Mouse (Mus musculus) left cerebral cortex, postnatal 14 days (tissue): ENCODE measurements around the gene Sap30bp. TPM values are rescaled to one million over a fixed set of nuclear protein-coding genes. Genes with fewer than 3 reads are reported as not detected.

Source experiments
- DNase-seq, 2 experiments: peaks; one replicate each; pipeline ENCODE4 v3.0.0; 2021 to 2022; ENCODE audit warnings: low spot score in 2 of 2, mixed read lengths in 1 of 2
- intact Hi-C: fragments of 180-260 bp; cut with DNase I; formaldehyde crosslinking; loops from one replicate; pipeline ENCODE4 v1.15.1; 2025
- total RNA-seq, 2 experiments: library from RNA; stranded (reverse); gene quantifications; 2 replicates each; pipeline ENCODE4 v1.2.3; 2021

The Sap30bp gene
- total RNA-seq, 2 experiments from 2014 or later: 43.2 to 50.7 TPM

DNA sequence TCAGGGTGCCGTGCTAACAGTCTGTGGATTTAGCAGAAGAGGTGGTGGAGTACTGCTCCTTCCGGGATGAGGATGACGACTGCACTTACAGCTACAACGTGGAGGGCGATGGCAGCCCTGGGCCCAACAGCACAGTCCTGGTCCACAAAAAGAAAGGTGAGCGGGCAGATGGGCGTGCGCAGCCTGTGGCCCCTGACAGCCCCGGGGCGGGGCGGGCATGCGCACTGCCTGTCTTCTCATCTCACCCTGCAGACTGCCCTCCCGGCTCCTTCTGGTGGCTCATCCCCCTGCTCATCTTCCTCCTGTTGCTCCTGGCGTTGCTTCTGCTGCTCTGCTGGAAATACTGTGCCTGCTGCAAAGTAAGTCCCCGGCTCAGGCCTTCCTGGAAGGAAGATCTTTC, 56.6 kb downstream of the Sap30bp start:
- intact Hi-C loops: no loop called here
- no peak for DNase-seq

DNA sequence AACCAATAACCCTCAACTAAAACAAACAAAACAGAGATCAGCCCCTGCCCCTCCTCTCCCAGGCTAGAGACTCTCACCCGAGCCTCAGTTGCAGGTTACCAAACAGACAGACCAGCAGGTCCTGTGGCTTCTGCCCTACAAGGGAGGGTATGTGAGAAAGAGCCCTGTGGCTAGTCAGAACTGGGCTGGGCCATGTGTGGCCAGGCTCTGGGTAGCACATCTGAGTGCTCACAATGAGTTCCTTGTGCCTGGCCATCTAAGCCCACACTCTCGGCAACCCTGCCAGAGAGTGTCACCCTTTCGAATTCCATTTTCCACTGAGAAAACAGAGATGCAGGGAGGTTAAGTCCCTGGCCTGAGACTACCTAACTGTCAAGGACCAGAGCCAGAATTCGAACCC, 59.0 kb downstream of the Sap30bp start:
- intact Hi-C loops: no loop called here
- DNase-seq: no peak

DNA sequence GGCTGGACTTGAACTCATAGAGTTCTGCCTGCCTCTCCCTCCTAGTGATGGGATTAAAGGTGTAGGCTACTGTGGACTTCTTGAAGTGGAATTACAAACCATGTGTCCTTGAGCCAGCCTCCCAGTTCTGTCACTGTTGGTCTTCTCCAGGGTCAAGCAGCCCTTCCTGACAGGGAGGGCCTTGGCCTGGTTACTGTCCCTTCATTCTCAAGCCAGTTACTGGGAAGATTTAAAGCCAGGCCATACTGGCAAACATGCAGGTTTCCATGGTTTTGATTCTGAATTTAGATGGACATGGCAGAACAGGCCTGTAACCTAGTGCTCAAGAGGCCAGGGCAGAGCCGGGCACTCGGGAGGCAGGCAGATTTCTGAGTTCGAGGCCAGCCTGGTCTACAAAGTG, 62.2 kb downstream of the Sap30bp start:
- intact Hi-C loops: no loop called here

DNA sequence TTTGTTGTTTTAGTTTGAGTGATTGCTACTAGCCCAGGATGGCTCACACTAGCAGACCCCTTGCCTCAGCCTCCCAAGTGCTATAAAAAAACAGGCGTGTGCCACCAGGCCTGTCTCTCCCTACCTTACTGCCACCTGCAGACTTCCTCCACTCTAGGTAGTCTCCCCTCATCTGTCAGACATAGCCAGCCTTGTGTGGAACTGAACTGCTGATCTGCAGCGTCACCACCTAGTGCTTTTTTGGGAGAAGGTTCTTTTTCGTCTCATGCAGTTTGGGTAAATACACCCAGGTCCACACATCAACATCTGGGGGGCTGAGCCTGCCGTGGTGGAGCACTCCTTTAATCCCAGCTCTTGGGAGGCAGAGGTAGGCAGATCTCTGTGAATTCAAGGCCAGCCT, 64.0 kb downstream of the Sap30bp start:
- no peak for DNase-seq
- intact Hi-C loops: no loop called here

More for the DNA sequence above, 62.2 kb downstream of the Sap30bp start:
- no peak for DNase-seq

DNA sequence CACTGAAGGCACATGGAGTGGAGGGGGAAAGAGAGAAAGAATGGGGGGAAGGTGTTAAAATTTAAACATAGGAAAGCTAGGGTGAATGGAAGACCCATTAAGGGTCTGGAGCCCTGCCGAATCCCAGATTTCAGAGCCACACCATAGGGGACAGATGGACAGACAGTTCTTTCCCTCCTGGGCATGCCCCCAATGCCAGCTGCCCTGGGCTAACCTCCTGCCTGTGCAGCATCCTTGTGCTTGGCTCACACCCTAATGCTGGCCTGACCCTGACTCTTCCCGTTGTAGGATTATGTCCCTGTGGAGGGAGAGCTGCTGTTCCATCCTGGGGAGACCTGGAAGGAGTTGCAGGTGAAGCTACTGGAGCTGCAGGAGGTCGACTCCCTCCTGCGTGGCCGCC, 64.6 kb downstream of the Sap30bp start:
- intact Hi-C loops: no loop called here

DNA sequence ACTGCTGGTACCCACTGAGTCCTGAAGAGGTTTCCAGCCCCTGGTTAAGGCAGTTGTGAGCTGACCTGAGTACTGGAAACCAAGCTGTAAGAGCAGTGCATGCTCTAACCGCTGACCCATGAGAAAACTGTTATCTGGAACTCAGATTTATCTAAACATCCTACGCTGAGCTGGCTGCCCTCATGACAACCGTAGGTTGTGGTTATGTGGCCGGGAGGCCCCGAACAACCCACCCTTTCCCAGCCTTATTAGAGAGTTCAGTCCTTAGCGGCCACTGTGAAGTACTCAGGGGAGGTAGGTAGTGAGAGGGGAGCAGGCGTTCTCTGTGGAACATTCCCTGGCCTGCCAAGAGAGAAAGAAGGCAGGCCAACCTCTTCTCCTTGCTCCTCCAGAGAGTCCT, 65.9 kb downstream of the Sap30bp start:
- intact Hi-C loops: no loop called here
- DNase-seq: no peak

More for the DNA sequence above, 64.6 kb downstream of the Sap30bp start:
- no peak for DNase-seq

DNA sequence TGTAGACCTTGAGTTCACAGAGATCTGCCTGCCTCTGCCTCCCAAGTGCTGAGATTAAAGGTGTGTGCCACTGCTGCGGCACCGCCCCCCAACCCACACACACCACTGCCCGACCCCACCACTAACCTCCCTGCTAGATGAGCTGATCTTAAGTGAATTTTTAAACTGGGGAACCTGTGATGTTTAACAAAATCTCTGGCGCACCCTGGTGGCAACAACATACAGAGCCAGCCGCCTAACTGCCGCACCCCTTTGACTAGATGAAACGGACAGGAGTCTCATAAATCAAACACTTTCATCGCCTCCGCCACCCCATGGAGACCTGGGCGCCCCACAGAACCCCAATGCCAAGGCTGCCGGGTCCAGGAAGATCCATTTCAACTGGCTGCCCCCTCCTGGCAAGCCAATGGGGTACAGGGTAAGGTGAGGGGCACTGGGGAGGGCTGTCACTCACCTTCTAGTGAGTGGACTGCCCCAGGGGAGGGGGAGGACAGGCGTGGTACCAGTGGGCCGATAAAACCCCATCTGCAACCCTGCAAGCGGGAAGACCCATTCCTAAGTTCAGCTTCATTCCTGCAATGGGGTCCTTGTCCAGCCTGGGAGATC, 66.6 kb downstream of the Sap30bp start:
- intact Hi-C loops: loop anchor here (2.0 kb wide), 1 partner anchor 61 kb away; no protein-coding TSS in a partner anchor
- DNase-seq: peak; percentile 81 to 85

DNA sequence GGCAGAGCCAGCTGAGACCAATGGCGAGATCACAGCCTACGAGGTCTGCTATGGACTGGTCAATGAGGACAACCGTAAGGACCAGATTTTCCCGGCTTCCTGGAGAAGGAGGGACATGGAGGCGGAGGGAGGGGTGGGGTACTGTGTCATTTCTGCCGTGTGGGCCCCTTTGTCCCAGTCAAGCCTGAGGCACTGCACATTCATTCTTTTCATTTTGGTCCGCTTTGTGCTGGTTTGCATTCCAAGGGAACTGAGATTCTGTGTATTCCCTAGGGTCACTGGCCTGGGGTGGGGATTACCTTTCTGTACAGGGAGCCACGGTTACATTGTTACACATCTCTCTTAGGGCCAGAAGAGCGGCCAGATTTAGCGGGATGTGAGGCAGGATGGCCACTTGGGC, 67.5 kb downstream of the Sap30bp start:
- intact Hi-C loops: loop anchor here (2.0 kb wide), 1 partner anchor 62 kb away; no protein-coding TSS in a partner anchor
- no peak for DNase-seq

DNA sequence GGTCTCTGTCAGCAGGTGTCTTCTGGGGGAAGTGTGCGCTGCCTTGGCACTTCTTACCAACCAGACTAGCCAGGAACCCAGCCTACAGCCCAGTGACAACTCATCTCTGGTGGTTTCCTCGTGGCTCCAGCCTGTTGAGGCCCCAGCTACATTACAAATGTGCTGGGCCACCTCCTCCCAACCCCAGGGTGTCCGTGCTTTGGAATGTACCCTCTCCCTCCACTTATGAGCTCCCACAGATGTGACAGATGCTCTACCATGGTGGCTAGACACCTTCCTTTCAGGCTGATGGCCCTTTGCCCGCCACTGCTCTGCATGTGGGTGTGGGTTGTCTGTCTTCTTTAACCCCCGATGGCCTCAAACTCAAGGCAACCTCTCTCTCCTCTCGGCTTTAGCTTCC, 68.6 kb downstream of the Sap30bp start:
- intact Hi-C loops: loop anchor here (2.0 kb wide), 1 partner anchor 63 kb away; no protein-coding TSS in a partner anchor
- no peak for DNase-seq

DNA sequence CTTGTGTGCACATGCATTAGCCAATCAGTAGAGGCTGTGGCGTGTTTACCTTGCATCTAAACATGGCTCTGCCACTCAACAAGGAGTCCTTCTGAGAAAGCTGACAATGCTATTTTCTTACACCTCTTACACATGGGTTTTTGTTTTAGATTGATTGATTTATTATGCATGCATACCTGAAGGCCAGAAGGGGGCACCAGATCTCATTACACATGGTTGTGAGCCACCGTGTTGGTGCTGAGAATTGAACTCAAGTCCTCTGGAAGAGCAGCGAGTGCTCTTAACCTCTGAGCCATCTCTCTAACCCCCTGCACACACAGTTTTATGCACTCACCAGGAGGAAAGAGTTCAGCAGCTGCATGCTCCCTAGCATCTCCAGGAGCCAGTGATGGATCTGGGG, 69.8 kb downstream of the Sap30bp start:
- intact Hi-C loops: no loop called here
- DNase-seq: no peak

DNA sequence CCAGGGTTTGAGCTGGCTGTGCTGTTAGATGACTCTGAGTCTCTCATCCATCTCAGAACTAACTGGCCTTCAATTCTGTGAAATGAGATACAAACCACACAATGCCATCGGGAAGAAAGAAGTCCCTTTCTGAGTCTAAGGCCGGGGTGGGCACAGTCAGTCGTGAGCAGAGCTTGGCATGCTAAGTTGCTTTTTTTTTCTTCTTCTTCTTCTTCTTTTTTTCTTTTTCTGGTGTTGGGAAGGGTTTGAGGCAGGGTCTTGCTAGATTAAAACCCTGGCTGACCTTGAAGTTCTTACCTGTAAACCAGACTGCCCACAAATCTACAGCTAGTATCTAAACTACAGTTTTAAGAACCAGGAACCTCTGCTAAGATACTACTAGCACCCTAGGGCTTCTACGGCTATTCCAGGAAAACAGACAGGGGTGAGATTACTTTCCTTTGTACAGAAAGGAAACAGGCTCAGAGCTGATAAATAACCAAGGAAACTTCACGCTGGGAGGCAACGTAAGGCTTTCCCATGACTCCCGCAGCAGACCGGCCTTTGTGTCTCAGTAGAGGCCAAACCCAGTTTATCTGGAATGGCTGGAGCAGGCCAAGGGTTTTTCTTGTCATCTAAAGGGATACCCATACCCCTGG, 71.2 kb downstream of the Sap30bp start:
- intact Hi-C loops: no loop called here
- no peak for DNase-seq

DNA sequence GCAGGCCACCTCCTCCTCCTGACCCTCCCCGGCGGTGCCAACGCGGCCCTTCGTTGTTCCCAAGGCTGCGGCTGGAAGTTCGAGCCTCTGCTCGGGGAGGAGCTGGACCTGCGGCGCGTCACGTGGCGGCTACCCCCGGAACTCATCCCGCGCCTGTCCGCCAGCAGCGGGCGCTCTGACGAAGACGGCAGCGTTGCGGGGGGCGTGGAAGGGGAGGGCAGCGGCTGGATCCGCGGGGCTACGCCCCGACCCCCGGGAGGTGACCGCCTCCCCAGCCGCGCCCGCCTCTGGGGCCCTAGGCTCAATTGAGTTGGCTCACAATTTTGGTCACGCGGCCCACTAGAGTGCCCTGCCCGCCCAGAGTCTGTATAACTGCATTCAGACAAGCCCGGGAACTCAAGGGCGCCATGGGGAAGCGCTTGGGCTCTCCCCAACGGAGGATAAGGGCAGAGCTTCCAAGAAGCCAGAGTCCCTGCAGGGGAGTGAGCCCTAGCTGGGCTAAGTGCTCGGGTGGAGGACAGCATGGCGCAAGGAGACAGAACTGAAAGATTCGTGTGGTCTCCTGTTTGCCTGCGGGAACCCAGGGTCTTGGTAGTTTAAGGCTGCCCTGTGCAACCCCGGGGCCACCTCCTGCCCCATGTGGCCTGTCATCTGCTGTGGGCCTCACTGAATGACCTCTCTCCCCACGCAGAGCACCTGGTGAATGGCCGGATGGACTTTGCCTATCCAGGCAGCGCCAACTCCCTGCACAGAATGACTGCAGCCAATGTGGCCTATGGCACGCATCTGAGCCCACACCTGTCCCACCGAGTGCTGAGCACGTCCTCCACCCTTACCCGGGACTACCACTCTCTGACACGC, 72.0 kb downstream of the Sap30bp start:
- intact Hi-C loops: no loop called here

DNA sequence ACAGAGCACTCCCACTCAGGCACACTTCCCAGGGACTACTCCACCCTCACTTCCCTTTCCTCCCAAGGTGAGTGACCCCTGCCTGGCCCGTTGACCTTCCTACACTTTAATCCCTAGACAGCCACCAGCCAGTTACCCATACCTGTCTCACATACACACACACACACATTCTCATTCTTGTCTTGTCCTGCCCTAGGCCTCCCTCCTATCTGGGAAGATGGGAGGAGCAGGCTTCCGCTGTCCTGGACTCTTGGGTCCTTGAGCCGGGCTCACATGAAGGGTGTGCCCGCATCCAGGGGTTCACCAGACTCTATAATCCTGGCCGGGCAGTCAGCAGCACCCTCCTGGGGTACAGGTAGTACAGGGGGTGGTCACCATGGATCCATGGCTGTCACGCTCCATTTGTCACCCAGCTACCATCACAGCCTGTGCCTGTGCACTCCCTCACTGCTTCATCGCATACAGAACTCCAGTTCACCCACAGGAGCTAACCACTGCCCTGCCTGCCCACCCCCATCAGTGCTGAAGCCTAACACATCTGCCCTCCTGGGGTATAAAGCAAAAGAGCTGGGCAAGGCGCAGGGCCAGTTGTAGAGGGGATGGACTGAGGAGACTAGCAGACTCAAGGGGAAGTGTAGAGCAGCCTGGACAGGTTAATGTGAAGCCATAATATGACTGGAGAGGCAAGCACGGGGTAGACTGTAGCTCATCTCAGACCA, 72.8 kb downstream of the Sap30bp start:
- intact Hi-C loops: no loop called here

More for the DNA sequence above, 72.0 kb downstream of the Sap30bp start:
- peak in 1 of 2 experiments; percentile 65 for DNase-seq

DNA sequence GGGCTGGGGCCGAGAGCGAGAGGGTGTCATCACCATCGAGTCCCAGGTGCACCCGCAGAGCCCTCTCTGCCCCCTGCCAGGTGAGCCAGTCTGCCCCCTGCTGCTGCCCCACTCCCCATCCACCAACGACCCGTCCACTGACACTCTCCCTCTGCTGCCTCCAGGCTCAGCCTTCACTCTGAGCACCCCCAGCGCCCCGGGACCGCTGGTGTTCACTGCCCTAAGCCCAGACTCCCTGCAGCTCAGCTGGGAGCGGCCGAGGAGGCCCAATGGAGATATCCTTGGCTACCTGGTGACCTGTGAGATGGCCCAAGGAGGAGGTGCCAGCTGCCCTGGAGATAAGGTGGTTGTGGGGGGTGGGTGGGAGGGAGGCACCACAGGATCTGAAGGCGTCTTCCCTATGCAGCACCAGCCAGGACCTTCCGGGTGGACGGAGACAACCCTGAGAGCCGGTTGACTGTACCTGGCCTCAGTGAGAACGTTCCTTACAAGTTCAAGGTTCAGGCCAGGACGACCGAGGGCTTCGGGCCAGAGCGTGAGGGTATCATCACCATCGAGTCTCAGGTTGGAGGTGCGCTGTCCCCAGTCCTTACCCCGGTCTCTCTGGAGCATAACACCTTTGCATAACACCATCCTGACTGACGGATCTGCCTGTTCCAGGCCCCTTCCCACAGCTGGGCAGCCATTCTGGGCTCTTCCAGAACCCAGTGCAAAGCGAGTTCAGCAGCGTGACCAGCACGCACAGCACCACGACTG, 74.2 kb downstream of the Sap30bp start:
- intact Hi-C loops: no loop called here
- DNase-seq: no peak

More for the DNA sequence above, 72.8 kb downstream of the Sap30bp start:
- DNase-seq: no peak

DNA sequence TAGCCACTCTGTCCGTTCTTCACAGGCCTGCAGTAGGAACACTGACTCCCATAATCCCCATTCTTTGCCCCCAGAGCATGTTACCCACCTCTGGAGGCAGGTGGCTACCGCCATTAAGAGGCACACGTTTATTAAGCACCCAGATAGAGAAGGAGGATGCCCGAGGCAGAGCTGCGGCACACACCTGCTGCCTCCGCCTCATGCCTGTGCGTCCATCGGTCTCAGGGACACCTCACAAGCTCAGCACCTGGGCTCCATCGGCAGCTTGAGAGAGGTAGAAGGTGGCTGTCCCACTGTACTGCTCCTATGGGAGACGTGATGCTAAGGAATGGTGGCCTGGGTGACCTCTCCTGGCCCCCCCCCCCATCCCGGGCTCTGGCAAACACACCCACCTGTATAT, 75.3 kb downstream of the Sap30bp start:
- intact Hi-C loops: no loop called here
- DNase-seq: no peak

DNA sequence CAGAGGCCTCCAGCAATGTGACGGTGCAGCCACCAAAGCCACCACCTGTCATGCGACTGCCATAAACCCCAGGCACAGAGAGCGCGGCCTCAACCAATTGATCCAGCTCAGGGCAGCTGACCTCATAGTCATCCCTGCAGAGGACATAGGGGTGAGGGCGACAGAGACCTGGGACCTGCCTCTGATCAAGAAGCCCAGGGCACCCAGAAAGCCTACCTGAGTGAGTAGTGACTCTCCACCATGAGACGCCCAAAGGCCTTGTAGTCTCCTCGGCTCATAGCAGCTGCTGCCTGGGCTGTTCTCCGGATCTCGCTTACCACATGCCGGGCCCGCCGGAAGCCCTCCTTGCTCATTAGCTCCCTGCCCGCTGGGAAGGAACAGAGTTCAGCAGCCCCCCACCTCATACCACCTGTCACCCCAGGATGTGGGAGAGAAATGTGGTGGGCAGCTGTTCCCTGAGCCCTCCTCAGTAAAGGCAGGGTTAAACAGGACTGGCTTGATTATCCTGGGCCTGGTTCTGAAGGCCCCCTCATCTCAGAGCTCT, 75.8 kb downstream of the Sap30bp start:
- intact Hi-C loops: no loop called here
- no peak for DNase-seq

DNA sequence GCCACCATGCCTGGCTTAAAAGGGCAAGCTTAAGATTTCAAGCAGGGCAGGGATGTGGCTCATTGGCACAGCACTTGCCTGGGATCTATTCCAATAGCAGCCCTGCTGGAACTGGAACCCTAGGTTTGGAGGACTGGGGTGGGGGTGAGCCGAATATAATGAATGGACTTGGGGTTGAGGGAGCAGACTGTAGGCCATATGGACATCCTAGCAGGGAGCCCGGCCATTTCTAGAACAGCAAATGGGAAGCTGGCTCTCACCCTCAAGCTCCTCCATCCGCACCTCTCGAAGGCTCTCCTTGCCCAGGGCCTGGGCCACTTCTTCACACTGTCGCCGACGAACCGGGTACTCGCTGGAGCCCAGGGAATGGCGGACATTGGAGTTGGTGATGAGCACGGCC, 76.6 kb downstream of the Sap30bp start:
- intact Hi-C loops: no loop called here
- no peak for DNase-seq

DNA sequence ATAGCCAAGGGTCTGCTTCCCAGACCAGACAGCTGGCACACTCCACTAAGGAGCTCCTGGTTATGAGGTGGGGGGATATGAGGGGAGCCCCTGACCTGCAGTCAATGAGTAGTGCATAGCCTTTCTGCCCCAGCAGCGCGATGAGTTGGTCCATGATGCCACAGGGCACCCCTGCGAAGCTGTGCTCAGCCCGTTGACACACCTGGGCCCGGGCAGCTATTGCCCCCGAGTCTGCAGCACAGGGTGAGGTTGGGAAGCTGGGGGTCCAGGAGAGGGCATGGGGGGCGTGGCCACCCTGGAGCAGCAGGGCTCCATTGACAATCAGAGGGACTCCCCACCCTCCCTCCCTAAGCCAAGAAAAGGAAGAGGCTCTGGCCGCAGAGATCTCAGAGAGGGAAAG, 77.1 kb downstream of the Sap30bp start:
- intact Hi-C loops: no loop called here
- DNase-seq: no peak

DNA sequence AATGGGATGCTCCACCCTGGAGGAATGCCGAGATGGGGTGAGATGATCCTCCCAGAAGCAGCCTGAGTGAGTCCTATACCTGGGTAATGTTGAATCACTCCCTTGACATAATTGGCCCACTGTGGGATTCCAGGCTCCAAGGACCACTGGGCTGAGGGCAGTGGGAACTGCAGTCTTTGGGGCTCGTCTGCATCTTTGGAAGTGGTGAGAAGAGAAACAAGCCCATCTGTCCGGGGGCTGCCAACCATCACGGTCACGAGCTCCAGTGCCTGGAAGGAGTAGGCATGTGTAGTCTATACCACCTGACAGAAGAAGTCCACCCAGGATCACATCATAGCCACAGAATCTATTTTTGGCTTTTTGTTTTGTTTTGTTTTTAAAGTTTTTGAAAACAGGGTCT, 77.9 kb downstream of the Sap30bp start:
- intact Hi-C loops: no loop called here
- no peak for DNase-seq
